Comparison of ENCODE assay signal across 11 mouse cellular contexts in the genomic region with DNA sequence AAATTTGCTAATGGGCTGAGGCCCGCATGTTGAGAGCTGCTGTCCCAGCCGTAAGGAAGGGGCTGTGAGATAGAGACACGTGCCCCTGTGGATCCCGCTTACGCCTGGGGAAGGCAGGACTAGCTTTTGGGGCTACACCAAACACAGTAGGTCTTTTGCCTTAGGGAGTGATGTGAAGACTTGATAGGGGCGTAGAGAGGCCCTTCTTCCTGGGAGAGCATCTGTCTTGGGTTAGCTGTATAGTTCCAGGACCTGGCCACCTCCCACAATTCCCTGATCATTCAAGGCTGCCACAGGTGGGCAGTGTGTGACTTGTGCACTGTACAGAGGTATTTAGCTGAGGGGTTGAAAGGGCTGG. TPM values are rescaled to one million over a fixed set of nuclear protein-coding genes. Genes with fewer than 3 reads are reported as not detected.
A peak's percentile ranks its signal among the peaks of the same experiment; 100 is the strongest.
DNase-seq lines count a peak whose midpoint lies in the region; ATAC-seq and TF ChIP-seq lines count a peak whose summit lies in the region.
"Had no signal": no experiment of that assay in that cellular context is flagged by ENCODE, and none has a peak within 500 bp of the region (broad histone marks: within the 10 kb centered on the region; RNA-seq: fewer than 3 reads in every experiment).

No protein-coding gene starts in this region.

- H3K4me2 ChIP-seq in liver, embryonic 12.5 days = peak overlapping the region; percentile 87
- H3K4me2 ChIP-seq in neural tube, embryonic 14.5 days (ENCODE audit: low read depth, low read length) = peak overlapping the region; percentile 65; the same call in 1 of the 2 replicates

- WGBS in liver, embryonic 12.5 days (ENCODE audit: insufficient replicate concordance) = 71% methylated on average over 6 of the region's 6 CpGs
- 50% methylated on average over 6 of the region's 6 CpGs for WGBS in neural tube, embryonic 14.5 days

- H3K4me3 ChIP-seq in layer of hippocampus, adult 2 months = peak overlapping the region; percentile 78; the same call in 1 of the 2 replicates
- H3K4me3 ChIP-seq in liver, embryonic 12.5 days = peak overlapping the region; percentile 92
- H3K4me3 ChIP-seq in neural tube, embryonic 14.5 days (ENCODE audit: low read depth, low read length) = no peak overlapping the region
- H3K4me3 ChIP-seq: embryonic facial prominence, embryonic 12.5 days had no signal

- H3K9ac ChIP-seq in liver, embryonic 12.5 days = peak overlapping the region; percentile 97
- H3K9ac ChIP-seq in neural tube, embryonic 14.5 days (replicated peaks; ENCODE audit: low read depth, low read length) = no peak overlapping the region
- H3K9ac ChIP-seq: embryonic facial prominence, embryonic 12.5 days had no signal

- no peak for ATAC-seq in liver, embryonic 12.5 days
- ATAC-seq in neural tube, embryonic 14.5 days (ENCODE audit: low read depth) = no peak
- ATAC-seq: Patski had no signal

- DNase-seq in adrenal gland, adult (ENCODE audit: inconsistent age in 2 of 2, low spot score in 1 of 2) = peak; percentile 10 to 58
- no peak for DNase-seq in adrenal gland, postnatal 10 days
- DNase-seq in layer of hippocampus, adult 2 months (ENCODE audit: low spot score in 2 of 2) = no peak
- no peak for DNase-seq in layer of hippocampus, adult 8-10 months (ENCODE audit: low spot score in 2 of 2)
- DNase-seq in right cerebral cortex, adult 18-20 months = no peak
- no peak for DNase-seq in right cerebral cortex, postnatal 4 days
- DNase-seq: lung, postnatal 36 days had no signal

- H3K9me3 ChIP-seq in liver, embryonic 12.5 days (replicated peaks) = no peaks in the 10 kb centered on the region
- no peaks in the 10 kb centered on the region for H3K9me3 ChIP-seq in neural tube, embryonic 14.5 days (ENCODE audit: control insufficient read depth, low read length)
- H3K9me3 ChIP-seq: embryonic facial prominence, embryonic 12.5 days had no signal

- TF ChIP-seq CTCF in layer of hippocampus, adult 2 months (conservative IDR thresholded peaks at IDR 0.05) = no peak

- H3K27ac ChIP-seq in layer of hippocampus, adult 2 months = peak overlapping the region; percentile 95; the same call in 1 of the 2 replicates
- H3K27ac ChIP-seq in liver, embryonic 12.5 days = peak overlapping the region; percentile 93
- H3K27ac ChIP-seq in neural tube, embryonic 14.5 days (ENCODE audit: low read depth, low read length) = no peak overlapping the region
- H3K27ac ChIP-seq: embryonic facial prominence, embryonic 12.5 days had no signal

- peaks cover 90% of the 10 kb centered on the region for H3K4me1 ChIP-seq in liver, embryonic 12.5 days
- H3K4me1 ChIP-seq in neural tube, embryonic 14.5 days (ENCODE audit: control insufficient read depth, insufficient read depth, low read length) = peaks cover 49% of the 10 kb centered on the region

- H3K36me3 ChIP-seq in liver, embryonic 12.5 days = peaks cover 46% of the 10 kb centered on the region
- no peaks in the 10 kb centered on the region for H3K36me3 ChIP-seq in neural tube, embryonic 14.5 days (ENCODE audit: control insufficient read depth, insufficient read depth, low read length)
- H3K36me3 ChIP-seq: embryonic facial prominence, embryonic 12.5 days had no signal

- no peaks in the 10 kb centered on the region for H3K27me3 ChIP-seq in liver, embryonic 12.5 days (replicated peaks)
- no peaks in the 10 kb centered on the region for H3K27me3 ChIP-seq in neural tube, embryonic 14.5 days (ENCODE audit: control insufficient read depth, insufficient read depth, low read length)
- H3K27me3 ChIP-seq: embryonic facial prominence, embryonic 12.5 days; Patski had no signal

RNA-seq across cellular contexts. Expression of a gene that starts 13.9 kb away (rescaled TPM):
- total RNA-seq in adrenal gland, postnatal 10 days (2021) = 10 to 100 TPM; 39.0 to 44.3 TPM
- 10 to 100 TPM; 25.7 to 27.5 TPM for total RNA-seq in layer of hippocampus, adult 2 months (2021)
- total RNA-seq in layer of hippocampus, adult 8-10 months (2022) = 10 to 100 TPM; 22.0 to 27.7 (median 25.9) TPM
- polyA plus RNA-seq in liver, embryonic 12.5 days (2016; fragmentation: Nextera tagmentation; extraction: Ambion mirVana) = 16.9 and 17.9 TPM in 2 replicates
- polyA plus RNA-seq in neural tube, embryonic 14.5 days (2014; fragmentation: Nextera tagmentation; extraction: Ambion mirVana) = 18.7 and 25.7 TPM in 2 replicates

RNA-seq across cellular contexts. Expression of a gene that starts 32.0 kb away (rescaled TPM):
- total RNA-seq in adrenal gland, postnatal 10 days (2021) = 10 to 100 TPM; 50.6 to 54.9 TPM
- 10 to 100 TPM; 23.6 to 25.0 TPM for total RNA-seq in layer of hippocampus, adult 2 months (2021)
- 10 to 100 TPM; 20.3 to 31.5 (median 25.9) TPM for total RNA-seq in layer of hippocampus, adult 8-10 months (2022)
- 97.5 and 99.2 TPM in 2 replicates for polyA plus RNA-seq in liver, embryonic 12.5 days (2016; fragmentation: Nextera tagmentation; extraction: Ambion mirVana)
- 26.4 and 38.0 TPM in 2 replicates for polyA plus RNA-seq in neural tube, embryonic 14.5 days (2014; fragmentation: Nextera tagmentation; extraction: Ambion mirVana)

RNA-seq across cellular contexts. Expression of a gene that starts 32.1 kb away (rescaled TPM):
- 1 to 10 TPM; 3.0 to 3.9 TPM for total RNA-seq in adrenal gland, postnatal 10 days (2021)
- 1 to 10 TPM; 6.1 to 6.8 TPM for total RNA-seq in layer of hippocampus, adult 2 months (2021)
- total RNA-seq in layer of hippocampus, adult 8-10 months (2022) = 1 to 10 TPM; 6.2 to 7.5 (median 7.0) TPM
- polyA plus RNA-seq in liver, embryonic 12.5 days (2016; fragmentation: Nextera tagmentation; extraction: Ambion mirVana) = 3.9 and 4.4 TPM in 2 replicates
- polyA plus RNA-seq in neural tube, embryonic 14.5 days (2014; fragmentation: Nextera tagmentation; extraction: Ambion mirVana) = 4.5 and 5.3 TPM in 2 replicates

RNA-seq across cellular contexts. Expression of a gene that starts 45.6 kb away (rescaled TPM):
- 1 to 10 TPM; 1.1 to 1.8 TPM for total RNA-seq in adrenal gland, postnatal 10 days (2021)
- 1 to 10 TPM; 1.4 to 3.3 TPM for total RNA-seq in layer of hippocampus, adult 2 months (2021)
- total RNA-seq in layer of hippocampus, adult 8-10 months (2022) = 1 to 10 TPM; 1.3 to 2.1 (median 1.8) TPM
- polyA plus RNA-seq in liver, embryonic 12.5 days (2016; fragmentation: Nextera tagmentation; extraction: Ambion mirVana) = 0.61 and 1.0 TPM in 2 replicates
- polyA plus RNA-seq in neural tube, embryonic 14.5 days (2014; fragmentation: Nextera tagmentation; extraction: Ambion mirVana) = 3.1 and 4.2 TPM in 2 replicates

Comparison
In these comparisons a context has a peak if more than half of its experiments do, and no peak if none do; other contexts are left out.
1. DNase-seq: peak in adrenal gland, adult (2 of 2); none in adrenal gland, postnatal 10 days (single experiment), layer of hippocampus, adult 2 months (0 of 2), layer of hippocampus, adult 8-10 months (0 of 2), right cerebral cortex, adult 18-20 months (single experiment) and right cerebral cortex, postnatal 4 days (single experiment).